Comparison of ENCODE assay signal across 14 mouse cellular contexts in genomic region chr4:140154484-140154883, GRCm38 (mm10).
DNase-seq lines count a peak whose midpoint lies in the region; ATAC-seq lines count a peak whose summit lies in the region.
"Had no signal": no experiment of that assay in that cellular context is flagged by ENCODE, and none has a peak within 500 bp of the region (broad histone marks: within the 10 kb centered on the region; RNA-seq: fewer than 3 reads in every experiment).

No protein-coding gene starts in this region.

- no peaks in the 10 kb centered on the region for H3K9me3 ChIP-seq in heart, embryonic 10.5 days
- H3K9me3 ChIP-seq in embryonic facial prominence, embryonic 14.5 days (ENCODE audit: control insufficient read depth, low read length): no peaks in the 10 kb centered on the region
- no peaks in the 10 kb centered on the region for H3K9me3 ChIP-seq in hindbrain, embryonic 14.5 days (ENCODE audit: control insufficient read depth, low read length)
- H3K9me3 ChIP-seq in neural tube, embryonic 12.5 days: no peaks in the 10 kb centered on the region
- H3K9me3 ChIP-seq: heart, embryonic 15.5 days; limb, embryonic 10.5 days; megakaryocyte, embryonic 14.5 days had no signal

- peaks cover 14% of the 10 kb centered on the region for H3K27me3 ChIP-seq in heart, embryonic 10.5 days (ENCODE audit: insufficient read depth, poor library complexity, severe bottlenecking)
- no peaks in the 10 kb centered on the region for H3K27me3 ChIP-seq in embryonic facial prominence, embryonic 14.5 days (replicated peaks; ENCODE audit: control insufficient read depth, insufficient read depth, low read length)
- H3K27me3 ChIP-seq in hindbrain, embryonic 14.5 days (ENCODE audit: control insufficient read depth, insufficient read depth, low read length): no peaks in the 10 kb centered on the region
- no peaks in the 10 kb centered on the region for H3K27me3 ChIP-seq in neural tube, embryonic 12.5 days (replicated peaks)
- H3K27me3 ChIP-seq: heart, embryonic 15.5 days; megakaryocyte, embryonic 14.5 days had no signal

- 68% methylated on average over 5 of the region's 5 CpGs for WGBS in heart, embryonic 10.5 days
- WGBS in embryonic facial prominence, embryonic 14.5 days: 57% methylated on average over 5 of the region's 5 CpGs
- WGBS in hindbrain, embryonic 14.5 days: 15% methylated on average over 5 of the region's 5 CpGs
- WGBS in neural tube, embryonic 12.5 days: 22% methylated on average over 4 of the region's 5 CpGs

- no peaks in the 10 kb centered on the region for H3K36me3 ChIP-seq in heart, embryonic 10.5 days
- H3K36me3 ChIP-seq in embryonic facial prominence, embryonic 14.5 days (ENCODE audit: control insufficient read depth, insufficient read depth, low read length): no peaks in the 10 kb centered on the region
- H3K36me3 ChIP-seq in hindbrain, embryonic 14.5 days (replicated peaks; ENCODE audit: control insufficient read depth, insufficient read depth): no peaks in the 10 kb centered on the region
- H3K36me3 ChIP-seq in neural tube, embryonic 12.5 days: no peaks in the 10 kb centered on the region
- H3K36me3 ChIP-seq: heart, embryonic 15.5 days; limb, embryonic 10.5 days had no signal

- H3K27ac ChIP-seq in heart, embryonic 10.5 days: 0 out of 2 replicates have a peak overlapping the region, but pooled peaks have one; percentile 56
- no peak overlapping the region; the same call in 1 of the 2 replicates for H3K27ac ChIP-seq in embryonic facial prominence, embryonic 14.5 days (replicated peaks; ENCODE audit: low read depth, low read length)
- peak overlapping the region; percentile 60; the same call in 1 of the 2 replicates for H3K27ac ChIP-seq in hindbrain, embryonic 14.5 days
- H3K27ac ChIP-seq in neural tube, embryonic 12.5 days: no peak overlapping the region
- H3K27ac ChIP-seq: heart, embryonic 15.5 days; limb, embryonic 10.5 days had no signal

- no peak overlapping the region for H3K4me3 ChIP-seq in heart, embryonic 10.5 days
- no peak overlapping the region for H3K4me3 ChIP-seq in embryonic facial prominence, embryonic 14.5 days (ENCODE audit: low read depth, low read length)
- no peak overlapping the region for H3K4me3 ChIP-seq in hindbrain, embryonic 14.5 days (replicated peaks; ENCODE audit: low read length)
- no peak overlapping the region for H3K4me3 ChIP-seq in neural tube, embryonic 12.5 days
- H3K4me3 ChIP-seq: heart, embryonic 15.5 days; limb, embryonic 10.5 days; megakaryocyte, embryonic 14.5 days had no signal

- no peak for DNase-seq in heart, embryonic 10.5 days (ENCODE audit: low spot score)
- DNase-seq in heart, adult 18-20 months: no peak
- DNase-seq in embryonic facial prominence, embryonic 14.5 days (ENCODE audit: low spot score): peak; percentile 36
- peak; percentile 48 for DNase-seq in hindbrain, embryonic 14.5 days (ENCODE audit: low spot score)
- DNase-seq in kidney, postnatal 25 days: no peak
- no peak for DNase-seq in thymus, postnatal 4 days
- DNase-seq in cerebellum, postnatal 25 days: no peak
- DNase-seq: adrenal gland, adult 8-10 months; kidney, adult 9 months; liver, postnatal 0 days had no signal

- H3K9ac ChIP-seq in embryonic facial prominence, embryonic 14.5 days (ENCODE audit: low read depth, low read length): no peak overlapping the region
- peak overlapping the region; percentile 20; the same call in 1 of the 2 replicates for H3K9ac ChIP-seq in hindbrain, embryonic 14.5 days
- H3K9ac ChIP-seq in neural tube, embryonic 12.5 days: 0 out of 2 replicates have a peak overlapping the region, but pooled peaks have one; percentile 26
- H3K9ac ChIP-seq: heart, embryonic 15.5 days; liver, postnatal 0 days had no signal

- ATAC-seq in embryonic facial prominence, embryonic 14.5 days (ENCODE audit: low read depth): peak; percentile 31; the same call in 1 of the 2 replicates
- ATAC-seq in hindbrain, embryonic 14.5 days (ENCODE audit: low FRiP score): peak; percentile 51; the same call in 1 of the 2 replicates
- peak; percentile 50; the same call in 1 of the 2 replicates for ATAC-seq in neural tube, embryonic 12.5 days (ENCODE audit: low FRiP score, low read depth)
- ATAC-seq: liver, postnatal 0 days had no signal

- H3K4me2 ChIP-seq in embryonic facial prominence, embryonic 14.5 days (ENCODE audit: low read depth, low read length): no peak overlapping the region
- no peak overlapping the region for H3K4me2 ChIP-seq in hindbrain, embryonic 14.5 days (replicated peaks)
- H3K4me2 ChIP-seq in neural tube, embryonic 12.5 days (replicated peaks): no peak overlapping the region
- H3K4me2 ChIP-seq: heart, embryonic 15.5 days had no signal

- H3K4me1 ChIP-seq in heart, embryonic 10.5 days: peaks cover 19% of the 10 kb centered on the region
- no peaks in the 10 kb centered on the region for H3K4me1 ChIP-seq in embryonic facial prominence, embryonic 14.5 days (ENCODE audit: control insufficient read depth, insufficient read depth, low read length)
- H3K4me1 ChIP-seq in hindbrain, embryonic 14.5 days (replicated peaks; ENCODE audit: control insufficient read depth, insufficient read depth, low read length): peaks cover 13% of the 10 kb centered on the region
- peaks cover 22% of the 10 kb centered on the region for H3K4me1 ChIP-seq in neural tube, embryonic 12.5 days
- H3K4me1 ChIP-seq: megakaryocyte, embryonic 14.5 days had no signal

Comparison
In these comparisons a context has a peak if more than half of its experiments do, and no peak if none do; other contexts are left out.
1. DNase-seq: peak in embryonic facial prominence, embryonic 14.5 days (single experiment) and hindbrain, embryonic 14.5 days (single experiment); none in heart, embryonic 10.5 days (single experiment), heart, adult 18-20 months (0 of 2), kidney, postnatal 25 days (0 of 2), thymus, postnatal 4 days (single experiment) and cerebellum, postnatal 25 days (0 of 2).
2. H3K27ac ChIP-seq: peak in heart, embryonic 10.5 days (single experiment) and hindbrain, embryonic 14.5 days (single experiment); none in embryonic facial prominence, embryonic 14.5 days (single experiment) and neural tube, embryonic 12.5 days (single experiment).
3. Peak in every context shown above with its lines, with median percentiles within 50 percentile points of each other: ATAC-seq.